In the genomic region with DNA sequence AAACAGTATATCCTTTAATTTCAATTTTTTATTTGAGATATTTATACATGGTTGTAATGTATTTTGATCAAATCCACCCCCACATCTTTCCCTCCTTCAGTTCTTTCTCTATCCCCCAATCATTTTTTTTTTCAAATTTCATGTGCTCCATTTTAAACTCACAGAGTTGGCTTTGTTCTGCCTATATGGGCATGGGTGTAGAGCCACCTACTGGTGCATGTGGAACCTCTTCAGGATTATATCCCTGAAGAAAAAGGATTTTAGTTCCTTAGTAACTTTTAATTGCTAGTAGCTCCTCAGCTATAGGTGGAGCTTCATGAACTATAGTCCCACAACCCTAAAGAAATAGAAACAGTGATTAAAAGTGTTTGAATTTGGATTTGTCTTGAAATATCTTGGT, we compare ENCODE assay signal across 11 mouse cellular contexts.
DNase-seq lines count a peak whose midpoint lies in the region; ATAC-seq and TF ChIP-seq lines count a peak whose summit lies in the region.
"Had no signal": no experiment of that assay in that cellular context is flagged by ENCODE, and none has a peak within 500 bp of the region (broad histone marks: within the 10 kb centered on the region; RNA-seq: fewer than 3 reads in every experiment).

No protein-coding gene starts in this region.

- no peaks in the 10 kb centered on the region for H3K4me1 ChIP-seq in liver, adult 2 months (ENCODE audit: control insufficient read depth, insufficient read depth, low read length)
- no peaks in the 10 kb centered on the region for H3K4me1 ChIP-seq in liver, embryonic 11.5 days (replicated peaks; ENCODE audit: control insufficient read depth, insufficient read depth, low read length)
- no peaks in the 10 kb centered on the region for H3K4me1 ChIP-seq in thymus, adult 2 months (replicated peaks; ENCODE audit: control insufficient read depth, insufficient read depth, low read length)
- H3K4me1 ChIP-seq: neural tube, embryonic 13.5 days had no signal

- no peak overlapping the region for H3K4me2 ChIP-seq in liver, embryonic 11.5 days
- H3K4me2 ChIP-seq: neural tube, embryonic 13.5 days had no signal

- H3K79me2 ChIP-seq in liver, adult 2 months (ENCODE audit: control insufficient read depth, insufficient read depth, low read length), result no peaks in the 10 kb centered on the region

- no peaks in the 10 kb centered on the region for H3K27me3 ChIP-seq in liver, adult 2 months (ENCODE audit: control insufficient read depth, insufficient read depth, low read length)
- H3K27me3 ChIP-seq in liver, embryonic 11.5 days (replicated peaks; ENCODE audit: control insufficient read depth, insufficient read depth, low read length), result no peaks in the 10 kb centered on the region
- H3K27me3 ChIP-seq in thymus, adult 2 months (ENCODE audit: control insufficient read depth, insufficient read depth, low read length), result no peaks in the 10 kb centered on the region
- H3K27me3 ChIP-seq: neural tube, embryonic 13.5 days had no signal

- TF ChIP-seq CTCF in liver, adult 2 months (IDR thresholded peaks at IDR 0.05; ENCODE audit: low read depth, low read length), result no peak
- TF ChIP-seq CTCF in thymus, adult 2 months (IDR thresholded peaks at IDR 0.05; ENCODE audit: borderline replicate concordance, control insufficient read depth, extremely low read depth, insufficient read depth, low read length, poor library complexity), result no peak

- no peaks in the 10 kb centered on the region for H3K9me3 ChIP-seq in liver, embryonic 11.5 days (ENCODE audit: control insufficient read depth, low read length)
- H3K9me3 ChIP-seq: neural tube, embryonic 13.5 days had no signal

- H3K27ac ChIP-seq in liver, adult 2 months (replicated peaks; ENCODE audit: insufficient read depth, low read depth, low read length), result no peak overlapping the region
- no peak overlapping the region for H3K27ac ChIP-seq in liver, embryonic 11.5 days (ENCODE audit: low read depth, low read length)
- H3K27ac ChIP-seq in thymus, adult 2 months (ENCODE audit: control insufficient read depth, insufficient read depth, low read length), result no peak overlapping the region
- H3K27ac ChIP-seq: neural tube, embryonic 13.5 days had no signal

- peak; percentile 79 for ATAC-seq in frontal cortex, adult (ENCODE audit: low TSS enrichment)
- no peak for ATAC-seq in liver, embryonic 11.5 days (replicated peaks; ENCODE audit: low FRiP score)

- no peak for DNase-seq in frontal cortex, postnatal 14 days (ENCODE audit: low spot score in 2 of 2)
- peak; percentile 15 for DNase-seq in liver, adult 2 months (ENCODE audit: extremely low read depth, low read depth, low spot score)
- no peak for DNase-seq in liver, embryonic 11.5 days (ENCODE audit: low spot score)
- peak; percentile 18 for DNase-seq in R1 (ENCODE audit: low read depth, low spot score)
- peak; percentile 47 for DNase-seq in lung, postnatal 10 days
- no peak for DNase-seq in thymus, adult 2 months
- DNase-seq in layer of hippocampus, postnatal 25 days (ENCODE audit: extremely low spot score in 1 of 2, low spot score in 1 of 2), result no peak
- DNase-seq: cerebellum, adult 11-12 months had no signal

- no peaks in the 10 kb centered on the region for H3K36me3 ChIP-seq in liver, adult 2 months (ENCODE audit: control insufficient read depth, insufficient read depth, low read length)
- H3K36me3 ChIP-seq in liver, embryonic 11.5 days (ENCODE audit: control insufficient read depth, insufficient read depth, low read length), result no peaks in the 10 kb centered on the region
- H3K36me3 ChIP-seq in thymus, adult 2 months (ENCODE audit: control insufficient read depth, insufficient read depth, low read length), result no peaks in the 10 kb centered on the region
- H3K36me3 ChIP-seq: G1E; neural tube, embryonic 13.5 days had no signal

- no peak overlapping the region for H3K9ac ChIP-seq in liver, adult 2 months (ENCODE audit: low read depth, low read length)
- H3K9ac ChIP-seq in liver, embryonic 11.5 days (ENCODE audit: low read depth, low read length), result no peak overlapping the region
- H3K9ac ChIP-seq: neural tube, embryonic 13.5 days had no signal

- no peak overlapping the region for H3K4me3 ChIP-seq in liver, adult 2 months (ENCODE audit: insufficient read depth, low read depth, low read length)
- H3K4me3 ChIP-seq in liver, embryonic 11.5 days (ENCODE audit: low read depth, low read length), result no peak overlapping the region
- H3K4me3 ChIP-seq in thymus, adult 2 months (ENCODE audit: control insufficient read depth, insufficient read depth, low read length), result no peak overlapping the region
- H3K4me3 ChIP-seq: neural tube, embryonic 13.5 days had no signal

- no peak for TF ChIP-seq POLR2A in liver, adult 2 months (IDR thresholded peaks at IDR 0.05; ENCODE audit: extremely low read depth, insufficient read depth, low read length)
- no peak for TF ChIP-seq POLR2A in thymus, adult 2 months (IDR thresholded peaks at IDR 0.05; ENCODE audit: control insufficient read depth, extremely low read depth, insufficient read depth, low read length, poor library complexity)

Comparison
In these comparisons a context has a peak if more than half of its experiments do, and no peak if none do; other contexts are left out.
1. DNase-seq: peak in liver, adult 2 months (single experiment), R1 (single experiment) and lung, postnatal 10 days (single experiment); none in frontal cortex, postnatal 14 days (0 of 2), liver, embryonic 11.5 days (single experiment), thymus, adult 2 months (single experiment) and layer of hippocampus, postnatal 25 days (0 of 2).